Mouse (Mus musculus) T-helper 17 cell (primary cell): Measurements from ENCODE around the gene Ankrd13b.

Experiments used
- in situ Hi-C, 2 experiments: fragments of 300-600 bp; cut with MboI, MseI; formaldehyde crosslinking; loops; 1 replicate in 1 of 2; 2 replicates in 1 of 2; pipeline ENCODE4 v1.15.1; 2025; ENCODE audit warnings: high pct_unique_total_duplicates in 2 of 2

The Ankrd13b gene

DNA sequence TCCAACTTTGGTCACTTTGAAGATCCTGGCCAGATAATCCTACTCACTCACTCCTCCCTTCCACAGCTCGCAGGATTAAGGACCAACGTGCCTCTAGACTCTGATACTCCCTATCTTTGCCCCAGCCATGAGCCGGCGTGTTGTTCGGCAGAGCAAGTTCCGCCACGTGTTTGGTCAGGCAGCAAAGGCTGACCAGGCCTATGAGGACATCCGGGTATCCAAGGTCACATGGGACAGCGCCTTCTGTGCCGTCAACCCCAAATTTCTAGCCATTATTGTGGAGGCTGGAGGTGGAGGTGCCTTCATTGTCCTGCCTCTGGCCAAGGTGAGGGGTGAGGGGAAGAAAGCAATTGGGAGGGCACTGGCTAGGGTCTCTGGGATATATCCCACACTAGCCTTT lies 25.7 kb downstream of the Ankrd13b start:
- in situ Hi-C loops: loop anchor here (25.0 kb wide), 1 partner anchor 351 kb away; no protein-coding TSS in a partner anchor

DNA sequence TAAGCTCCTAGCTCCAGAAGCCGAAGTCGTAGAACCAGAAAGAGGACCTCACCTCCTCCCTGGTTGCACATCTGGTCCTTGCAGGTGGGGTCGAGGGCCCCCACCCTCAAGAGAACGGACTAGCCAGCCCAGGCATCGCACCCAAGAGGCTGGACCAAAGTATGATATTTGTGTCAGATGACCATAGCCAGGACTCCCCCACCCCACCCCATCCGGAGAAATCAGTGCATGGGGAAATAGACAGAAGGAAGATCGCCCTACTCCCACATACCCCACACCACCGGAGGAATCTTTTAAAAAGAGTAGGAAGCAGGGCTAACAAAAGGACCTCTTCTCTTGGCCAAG lies 26.4 kb downstream of the Ankrd13b start:
- in situ Hi-C loops: loop anchor here (25.0 kb wide), 1 partner anchor 351 kb away; no protein-coding TSS in a partner anchor

DNA sequence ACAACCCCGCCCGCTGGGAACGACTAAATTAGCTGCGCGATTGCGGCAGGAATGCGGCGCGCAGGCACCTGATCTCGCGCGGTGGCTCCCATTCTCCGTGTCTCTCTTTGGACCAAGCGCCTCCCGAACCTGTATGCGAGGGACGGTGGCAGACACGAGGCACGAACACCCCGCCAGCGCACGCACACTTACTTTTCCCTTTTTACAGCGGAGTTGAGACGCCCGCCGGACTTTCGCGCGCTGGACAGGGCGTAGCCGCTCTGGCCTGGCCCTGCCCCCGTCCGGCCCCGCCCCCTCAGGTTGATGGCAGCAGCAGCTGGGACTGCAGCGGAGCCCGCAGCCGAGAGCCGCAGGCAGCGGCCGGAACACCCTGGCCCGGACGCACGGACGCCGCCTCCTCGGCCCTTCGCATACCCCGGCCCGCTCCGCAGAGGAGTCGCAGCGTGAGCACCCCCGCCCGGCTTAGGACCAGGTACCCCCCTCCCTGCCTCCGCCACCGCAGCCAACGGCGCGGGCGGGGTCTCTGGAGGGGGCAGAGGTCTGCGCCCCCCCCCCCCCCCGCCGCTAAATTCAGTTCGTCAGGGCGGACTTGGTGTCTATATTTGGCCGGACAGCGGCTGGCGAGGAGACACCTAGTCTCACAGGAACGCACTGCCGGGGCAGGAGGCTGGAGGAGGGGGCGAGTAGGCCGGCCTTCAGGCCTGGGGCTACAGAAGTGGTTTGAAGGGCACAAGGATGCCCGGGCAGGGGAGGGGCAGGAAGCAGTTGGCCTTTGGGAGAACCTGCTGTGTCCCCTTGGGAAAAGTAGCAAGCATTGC lies 27.0 kb downstream of the Ankrd13b start, which contains the start of gene Coro6:
Gene Coro6, plus strand, starts transcription at position 129 of the 818 bp plus-strand sequence.
- in situ Hi-C loops: loop anchor here (25.0 kb wide), 1 partner anchor 350 kb away; no protein-coding TSS in a partner anchor

GRCm38 (mm10) chr11:77461856-77462255 lies 27.6 kb downstream of the Ankrd13b start:
- in situ Hi-C loops: loop anchor here (25.0 kb wide), 1 partner anchor 350 kb away; no protein-coding TSS in a partner anchor

GRCm38 (mm10) chr11:77456866-77457265 lies 32.6 kb downstream of the Ankrd13b start:
- in situ Hi-C loops: loop anchor here (25.0 kb wide), 1 partner anchor 345 kb away; no protein-coding TSS in a partner anchor

DNA sequence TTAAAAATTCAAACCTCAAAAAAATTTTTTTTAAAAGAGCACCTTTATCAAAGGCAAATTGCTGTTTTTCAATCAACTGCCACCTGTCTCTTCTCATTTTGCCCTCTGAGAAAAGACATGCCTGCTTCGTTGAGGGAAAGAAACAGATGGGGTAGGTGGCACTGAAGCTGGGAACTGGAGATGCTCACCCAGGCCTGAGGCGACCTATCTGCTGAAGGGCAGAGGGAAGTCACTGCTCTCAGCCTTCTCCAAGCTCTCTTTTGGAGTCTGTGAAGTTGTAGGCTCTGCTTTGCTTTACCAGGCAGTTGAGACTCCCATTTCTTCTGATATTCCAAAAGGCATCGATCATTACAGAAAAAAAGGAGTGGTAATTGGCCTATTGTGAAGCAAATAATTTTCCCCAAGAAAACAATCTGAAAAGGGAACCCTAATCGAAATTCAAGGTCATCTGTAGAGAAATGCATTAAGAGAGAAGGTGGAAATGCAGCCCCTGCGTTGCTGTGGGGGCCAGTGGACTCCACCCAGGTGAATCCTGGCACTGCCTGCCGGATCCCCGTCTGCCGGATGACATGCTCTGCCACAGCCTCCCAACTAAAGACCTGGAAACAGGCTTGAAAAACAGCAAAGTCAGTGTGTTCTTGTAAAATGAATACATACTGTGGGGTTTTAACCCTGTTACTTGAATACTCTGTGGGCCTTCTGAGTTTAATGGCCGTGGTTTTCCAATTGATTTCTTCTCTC lies 33.5 kb downstream of the Ankrd13b start:
- in situ Hi-C loops: loop anchor here (25.0 kb wide), 1 partner anchor 344 kb away; no protein-coding TSS in a partner anchor

DNA sequence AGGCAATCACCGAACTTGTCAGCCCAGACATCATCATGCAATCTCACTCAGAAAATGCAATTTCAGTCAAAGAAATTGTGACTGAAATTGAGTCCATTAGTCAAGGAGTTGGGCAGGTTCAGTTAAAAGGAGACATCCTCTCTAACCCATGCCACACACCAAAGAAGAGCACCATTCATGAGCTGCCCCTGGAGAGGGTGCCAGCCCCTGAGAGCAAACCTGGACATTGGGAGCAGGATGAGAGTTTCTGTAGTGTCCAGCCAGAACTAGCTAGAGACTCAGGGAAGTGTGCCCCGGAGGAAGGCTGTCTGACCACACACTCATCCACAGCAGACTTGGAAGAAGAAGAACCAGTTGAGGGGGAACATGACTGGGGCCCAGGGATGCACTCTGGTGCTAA lies 36.1 kb downstream of the Ankrd13b start:
- in situ Hi-C loops: loop anchor here (25.0 kb wide), 1 partner anchor 341 kb away; no protein-coding TSS in a partner anchor

DNA sequence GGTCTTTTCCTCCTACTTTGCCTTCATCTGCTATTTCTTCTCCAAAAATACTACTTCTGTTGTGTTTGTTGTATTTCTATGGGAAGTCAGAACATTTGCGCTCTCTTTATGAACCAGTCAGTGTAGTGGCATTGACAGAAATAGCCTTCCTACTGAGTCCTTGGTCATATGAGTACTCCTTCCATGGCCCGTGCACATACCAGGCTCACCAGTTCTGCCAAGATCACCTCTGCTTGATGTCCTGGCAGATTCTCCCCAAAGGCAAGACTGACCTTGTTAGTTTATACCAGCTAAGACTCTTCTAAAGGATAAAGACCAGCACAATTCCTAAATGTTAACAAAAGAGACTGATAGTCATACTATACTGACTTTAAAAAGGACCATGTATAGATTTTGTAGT lies 37.8 kb downstream of the Ankrd13b start:
- in situ Hi-C loops: loop anchor here (25.0 kb wide), 1 partner anchor 339 kb away; no protein-coding TSS in a partner anchor

DNA sequence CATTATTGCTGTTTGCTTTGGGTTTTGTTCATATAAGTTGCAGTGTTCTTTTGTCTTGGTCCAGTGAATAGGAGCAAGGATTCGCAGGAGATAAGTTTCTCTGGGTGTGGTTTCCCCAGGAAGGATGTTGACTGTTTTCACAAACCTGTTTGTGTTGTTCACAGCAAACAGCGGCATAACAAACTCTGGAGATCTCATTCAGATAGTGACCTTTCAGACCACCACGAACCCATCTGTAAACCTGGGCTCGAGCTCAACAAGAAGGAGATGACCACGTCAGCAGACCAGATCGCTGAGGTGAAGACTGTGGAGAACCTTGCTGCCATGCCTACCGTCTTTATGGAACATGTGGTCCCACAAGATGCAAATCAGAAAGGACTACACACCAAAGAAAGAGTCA lies 40.3 kb downstream of the Ankrd13b start:
- in situ Hi-C loops: no loop called here

DNA sequence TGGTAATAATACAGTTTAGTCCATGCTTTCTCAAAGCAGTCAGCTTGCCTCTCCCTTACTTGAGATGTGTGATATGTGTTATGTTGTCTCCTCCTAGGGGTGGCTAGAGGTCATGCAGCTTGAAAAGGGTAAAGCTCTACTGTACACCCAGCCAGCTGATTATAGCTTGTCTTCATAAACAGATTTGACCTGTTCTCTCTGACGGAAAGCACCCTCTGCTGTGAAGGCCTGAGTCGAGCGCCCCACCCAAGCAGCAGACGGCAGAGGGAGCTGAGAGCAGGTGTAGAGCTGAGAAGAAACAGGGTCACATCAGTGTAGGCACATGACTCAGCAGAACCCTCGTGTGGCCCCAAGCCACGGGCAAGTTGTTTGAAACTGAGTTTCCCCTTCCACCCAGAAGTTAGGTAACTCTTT lies 42.8 kb downstream of the Ankrd13b start:
- in situ Hi-C loops: no loop called here

DNA sequence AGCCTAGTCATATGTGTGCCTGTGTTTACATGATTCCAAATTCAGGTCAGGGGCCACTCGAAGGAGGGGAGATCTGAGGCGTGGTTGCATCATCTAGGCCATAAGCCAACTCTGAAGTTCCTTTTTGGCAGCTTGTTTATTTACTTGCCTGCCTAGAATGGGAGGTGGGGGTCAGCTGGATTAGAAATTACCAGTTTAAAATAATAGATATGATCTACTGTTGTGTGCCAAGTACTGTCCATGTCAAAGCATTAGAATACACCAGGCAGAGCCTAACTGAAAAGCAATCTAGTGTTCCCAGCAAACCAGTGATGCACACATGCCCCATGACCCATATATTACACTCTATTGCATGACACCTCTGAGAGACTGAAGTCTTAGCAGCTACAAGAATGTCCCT lies 44.5 kb downstream of the Ankrd13b start:
- in situ Hi-C loops: loop anchor here in 1 of 2 experiments (5.0 kb wide), 1 partner anchor 133 kb away; no protein-coding TSS in a partner anchor

DNA sequence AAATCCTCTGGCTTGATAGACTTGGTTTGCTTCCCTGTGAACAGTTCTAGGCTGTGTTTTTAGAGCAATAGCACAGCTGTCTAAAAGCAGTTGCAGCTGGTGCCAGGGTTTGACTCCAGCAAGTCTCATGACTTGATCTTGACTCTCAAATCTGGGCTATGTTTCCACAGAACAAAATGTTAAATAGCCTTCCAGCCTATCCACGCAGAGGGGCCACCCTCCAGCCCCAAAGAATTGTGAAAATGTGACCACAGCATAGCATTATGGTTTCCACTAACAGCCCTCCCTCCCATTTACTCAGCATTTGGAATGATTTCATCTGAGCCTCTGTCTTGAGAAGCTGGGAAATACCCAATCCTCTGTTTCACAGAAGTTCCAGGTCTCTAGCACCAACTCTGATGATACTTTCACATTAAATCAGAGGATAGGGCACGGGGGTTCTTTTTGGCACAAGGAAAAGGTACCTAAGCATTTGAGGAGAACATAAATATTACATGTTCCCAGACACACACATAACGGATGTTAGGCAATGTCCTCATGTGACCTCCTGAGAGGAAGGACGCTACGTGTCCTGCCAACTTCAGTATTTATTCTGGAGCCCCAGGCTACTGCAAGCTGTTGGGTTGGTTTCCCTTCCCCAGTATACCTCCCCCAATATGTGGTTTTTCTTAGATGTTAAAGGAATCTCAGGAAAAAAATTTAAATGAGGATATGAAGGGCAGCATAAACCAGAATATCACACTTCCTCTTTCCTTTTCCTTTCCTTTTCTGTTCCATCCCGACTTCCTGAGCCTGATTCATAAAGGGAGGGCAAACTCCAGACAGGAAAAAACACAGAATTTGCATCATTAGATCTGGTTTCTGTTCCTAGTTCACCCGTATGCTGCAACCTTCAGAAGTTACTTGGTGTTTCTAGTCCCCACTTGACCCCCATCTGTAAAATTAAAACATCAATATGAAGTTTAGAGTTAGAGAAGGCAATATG lies 47.0 kb downstream of the Ankrd13b start:
- in situ Hi-C loops: loop anchor here in 1 of 2 experiments (5.0 kb wide), 1 partner anchor 130 kb away; no protein-coding TSS in a partner anchor

- in situ Hi-C loops: loop anchor here in 1 of 2 experiments (5.0 kb wide), 1 partner anchor 129 kb away; no protein-coding TSS in a partner anchor
Measured at GRCm38 (mm10) chr11:77441020-77441419, 48.5 kb downstream of the Ankrd13b start.

DNA sequence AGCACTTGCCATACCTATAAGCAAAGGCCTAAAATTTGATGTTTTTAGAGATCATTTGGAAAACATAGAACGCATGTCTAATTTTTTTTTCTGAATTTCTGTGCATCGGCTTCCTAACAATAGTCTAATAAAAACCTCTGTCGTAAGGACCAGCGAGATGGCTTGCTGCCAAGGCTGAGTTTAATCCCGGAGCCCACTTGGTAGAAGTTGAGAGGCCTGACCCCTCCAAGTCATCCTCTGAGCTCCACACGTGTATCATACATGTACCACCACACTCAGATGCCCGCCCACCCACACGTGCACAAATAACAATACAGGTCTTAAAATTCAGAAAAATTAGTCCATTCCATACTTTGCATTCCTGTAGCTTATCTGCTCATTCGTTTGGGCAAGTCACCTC lies 49.4 kb downstream of the Ankrd13b start:
- in situ Hi-C loops: loop anchor here in 1 of 2 experiments (5.0 kb wide), 1 partner anchor 128 kb away; no protein-coding TSS in a partner anchor

DNA sequence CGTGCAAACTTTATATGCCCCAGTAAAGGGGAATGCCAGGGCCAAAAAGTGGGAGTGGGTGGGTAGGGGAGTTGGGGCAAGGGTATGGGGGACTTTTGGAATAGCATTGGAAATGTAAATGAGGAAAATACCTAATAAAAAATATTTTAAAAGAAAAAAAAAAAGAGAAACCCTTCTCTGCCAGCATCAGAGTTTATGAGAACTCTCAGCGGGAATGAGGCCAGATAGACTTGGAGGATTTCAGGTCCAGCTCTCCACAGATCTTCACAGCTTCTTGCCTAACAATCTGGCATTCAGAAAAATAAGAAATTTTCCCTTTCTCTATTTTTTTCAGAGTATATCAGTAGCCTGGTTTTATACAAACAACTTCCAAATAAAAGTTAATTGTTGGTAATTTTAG lies 52.5 kb downstream of the Ankrd13b start:
- in situ Hi-C loops: no loop called here

- in situ Hi-C loops: no loop called here
Measured at GRCm38 (mm10) chr11:77428446-77428845, 61.0 kb downstream of the Ankrd13b start.

GRCm38 (mm10) chr11:77423175-77423859 lies 66.2 kb downstream of the Ankrd13b start:
- in situ Hi-C loops: no loop called here
